Mouse (Mus musculus) ES-Bruce4 (cell line): ENCODE measurements around the gene Nabp1.

Experiments
- CTCF ChIP-seq: IDR thresholded peaks from one replicate; pipeline ENCODE4 v1.8.1; 2011; ENCODE audit warnings: low read depth, low read length
- EP300 ChIP-seq: IDR thresholded peaks from 2 replicates; pipeline ENCODE4 v1.6.1; 2011; ENCODE audit warnings: low read depth, low read length; ENCODE audit not compliant: insufficient read depth
- POLR2A ChIP-seq: IDR thresholded peaks from one replicate; pipeline ENCODE4 v1.8.1; 2011; ENCODE audit warnings: low read length; ENCODE audit not compliant: insufficient read depth

- TF ChIP-seq EP300: no peak
- TF ChIP-seq CTCF: no peak
- TF ChIP-seq POLR2A: no peak
Measured at GRCm38 (mm10) chr1:51448789-51449188, 29.4 kb downstream of the Nabp1 start.
